17 mouse cellular contexts compared by ENCODE assay signal in genomic region chr3:122397401-122397800, GRCm38 (mm10).
"Had no signal": no experiment of that assay in that cellular context is flagged by ENCODE, and none has a peak within 500 bp of the region (broad histone marks: within the 10 kb centered on the region; RNA-seq: fewer than 3 reads in every experiment).

No protein-coding gene starts in this region.

- H3K4me3 ChIP-seq: midbrain, embryonic 10.5 days; midbrain, embryonic 12.5 days; myocyte; neural tube, embryonic 13.5 days; neural tube, embryonic 15.5 days had no signal

- H3K36me3 ChIP-seq: midbrain, embryonic 10.5 days; midbrain, embryonic 12.5 days; neural tube, embryonic 13.5 days; neural tube, embryonic 15.5 days had no signal

- H3K27me3 ChIP-seq: midbrain, embryonic 12.5 days; neural tube, embryonic 13.5 days; neural tube, embryonic 15.5 days had no signal

- ATAC-seq: midbrain, embryonic 16.5 days had no signal

- H3K27ac ChIP-seq: liver, embryonic 14.5 days; midbrain, embryonic 12.5 days; neural tube, embryonic 13.5 days; neural tube, embryonic 15.5 days had no signal

- H3K9ac ChIP-seq: liver, embryonic 14.5 days; lung, embryonic 14.5 days; midbrain, embryonic 12.5 days; neural tube, embryonic 13.5 days; neural tube, embryonic 15.5 days had no signal

- H3K9me3 ChIP-seq: midbrain, embryonic 10.5 days; midbrain, embryonic 12.5 days; neural tube, embryonic 13.5 days; neural tube, embryonic 15.5 days had no signal

- H3K4me2 ChIP-seq: lung, embryonic 14.5 days; midbrain, embryonic 12.5 days; neural tube, embryonic 13.5 days; neural tube, embryonic 15.5 days had no signal

- DNase-seq: lung, adult 18-20 months; lung, embryonic 14.5 days; lung, postnatal 10 days; lung, postnatal 4 days; midbrain, embryonic 14.5 days; right cerebral cortex, postnatal 14 days; spleen, adult 18-20 months; thymus, adult 18-20 months; thymus, postnatal 14 days; thymus, postnatal 36 days had no signal

- H3K4me1 ChIP-seq: midbrain, embryonic 12.5 days; neural tube, embryonic 13.5 days; neural tube, embryonic 15.5 days had no signal
